Mouse (Mus musculus) C2C12 (cell line): Measurements from ENCODE around the gene Vmn2r3.
"Not testable (repeated sequence)": the region's sequence is repeated elsewhere in the genome, so short reads cannot be mapped to it uniquely, and the experiment has no call there.

ENCODE experiments used
- CTCF ChIP-seq: IDR thresholded peaks from one replicate; pipeline ENCODE4 v1.5.1; 2011; ENCODE audit not compliant: control insufficient read depth, insufficient read depth, insufficient read length
- FOSL1 ChIP-seq: IDR thresholded peaks from one replicate; pipeline ENCODE4 v1.8.0; 2011; ENCODE audit warnings: mild to moderate bottlenecking, low read length; ENCODE audit not compliant: poor library complexity, insufficient read depth, severe bottlenecking
- MAX ChIP-seq: IDR thresholded peaks from one replicate; pipeline ENCODE4 v1.6.1; 2011; ENCODE audit warnings: mild to moderate bottlenecking, control low read depth
- MYOD1 ChIP-seq: IDR thresholded peaks from one replicate; pipeline ENCODE4 v1.6.1; 2011; ENCODE audit warnings: low read depth; ENCODE audit not compliant: control insufficient read depth, insufficient read length
- USF1 ChIP-seq: IDR thresholded peaks from one replicate; pipeline ENCODE4 v1.6.1; 2011; ENCODE audit warnings: low read depth, mild to moderate bottlenecking, control low read depth, moderate library complexity

DNA sequence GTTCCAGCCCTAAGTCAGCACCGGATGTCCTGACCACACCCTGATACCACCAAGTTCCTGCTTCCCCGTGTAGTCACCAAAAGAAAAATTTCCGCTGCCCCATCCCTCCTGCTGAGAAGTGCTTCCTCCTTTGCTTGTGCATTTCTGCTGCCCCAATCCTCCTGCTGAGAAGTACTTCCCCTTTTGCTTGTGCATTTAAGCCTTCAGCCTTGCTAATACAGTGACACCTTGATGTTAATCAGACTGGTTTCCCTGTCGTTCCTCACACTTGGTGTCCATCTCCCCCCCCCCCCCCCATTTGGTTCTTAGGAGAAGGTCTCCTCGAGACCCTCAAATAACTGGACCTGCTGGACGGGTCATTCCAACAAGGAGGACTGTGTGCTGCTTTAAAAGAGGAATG is 39.0 kb downstream of the Vmn2r3 start:
- TF ChIP-seq CTCF, USF1, FOSL1, MYOD1, MAX: not testable (repeated sequence)
